Mouse (Mus musculus) embryonic facial prominence, embryonic 14.5 days (tissue): ENCODE data around the gene Ttc28. TPM values are rescaled to one million over a fixed set of nuclear protein-coding genes. Genes with fewer than 3 reads are reported as not detected.

Experiments
- ATAC-seq: fragments of 200-750 bp; cut with Nextera tagmentation; 2 replicates; pipeline ENCODE4 v1.8.0; 2017; ENCODE audit warnings: low read depth, moderate number of reproducible peaks, moderate TSS enrichment
- DNase-seq: peaks from one replicate; pipeline ENCODE4 v3.0.0-alpha.2; 2015; ENCODE audit warnings: low spot score
- H3K27ac ChIP-seq: fragments of 300-500 bp; sonication (generic); replicated peaks from 2 replicates; pipeline ENCODE4 v1.5.1; 2014; ENCODE audit warnings: low read depth, mild to moderate bottlenecking, low read length, moderate library complexity
- H3K27me3 ChIP-seq: fragments of 300-500 bp; sonication (generic); replicated peaks from 2 replicates; pipeline ENCODE4 v1.6.1; 2014; ENCODE audit warnings: low read length; ENCODE audit not compliant: control insufficient read depth, insufficient read depth
- H3K36me3 ChIP-seq: fragments of 300-500 bp; sonication (generic); 2 replicates; pipeline ENCODE4 v1.6.1; 2014; ENCODE audit warnings: low read length, mixed read lengths; ENCODE audit not compliant: control insufficient read depth, insufficient read depth
- H3K4me1 ChIP-seq: fragments of 300-500 bp; sonication (generic); 2 replicates; pipeline ENCODE4 v1.6.1; 2014; ENCODE audit warnings: antibody characterized with exemption, low read length; ENCODE audit not compliant: control insufficient read depth, insufficient read depth
- H3K4me2 ChIP-seq: fragments of 300-500 bp; sonication (generic); 2 replicates; pipeline ENCODE4 v1.6.1; 2014; ENCODE audit warnings: low read depth, mild to moderate bottlenecking, low read length, moderate library complexity, mixed read lengths
- H3K4me3 ChIP-seq: fragments of 300-500 bp; sonication (generic); 2 replicates; pipeline ENCODE4 v1.5.1; 2014; ENCODE audit warnings: low read depth, mild to moderate bottlenecking, low read length
- H3K9ac ChIP-seq: fragments of 300-500 bp; sonication (generic); 2 replicates; pipeline ENCODE4 v1.6.1; 2014; ENCODE audit warnings: low read depth, mild to moderate bottlenecking, low read length, moderate library complexity, mixed read lengths
- H3K9me3 ChIP-seq: fragments of 300-500 bp; sonication (generic); 2 replicates; pipeline ENCODE4 v1.6.1; 2016; ENCODE audit warnings: low read length; ENCODE audit not compliant: control insufficient read depth
- WGBS: fragments of 180-500 bp; shearing (Covaris S2); extraction: QIAGEN DNeasy Blood & Tissue Kit; methylation state at CpG from one replicate; pipeline ENCODE4 v1.1.7; 2014; 5-methylcytosine and 5-hydroxymethylcytosine counted together
- polyA plus RNA-seq: library from polyadenylated mRNA; unstranded; fragments of >200 nt; fragmentation: Nextera tagmentation; extraction: Ambion mirVana; gene quantifications from 2 replicates; pipeline ENCODE4 v1.2.1, GENCODE M21; 2014

The Ttc28 gene
- polyA plus RNA-seq, 1 experiment from 2014 or later = 17.4 TPM

DNA sequence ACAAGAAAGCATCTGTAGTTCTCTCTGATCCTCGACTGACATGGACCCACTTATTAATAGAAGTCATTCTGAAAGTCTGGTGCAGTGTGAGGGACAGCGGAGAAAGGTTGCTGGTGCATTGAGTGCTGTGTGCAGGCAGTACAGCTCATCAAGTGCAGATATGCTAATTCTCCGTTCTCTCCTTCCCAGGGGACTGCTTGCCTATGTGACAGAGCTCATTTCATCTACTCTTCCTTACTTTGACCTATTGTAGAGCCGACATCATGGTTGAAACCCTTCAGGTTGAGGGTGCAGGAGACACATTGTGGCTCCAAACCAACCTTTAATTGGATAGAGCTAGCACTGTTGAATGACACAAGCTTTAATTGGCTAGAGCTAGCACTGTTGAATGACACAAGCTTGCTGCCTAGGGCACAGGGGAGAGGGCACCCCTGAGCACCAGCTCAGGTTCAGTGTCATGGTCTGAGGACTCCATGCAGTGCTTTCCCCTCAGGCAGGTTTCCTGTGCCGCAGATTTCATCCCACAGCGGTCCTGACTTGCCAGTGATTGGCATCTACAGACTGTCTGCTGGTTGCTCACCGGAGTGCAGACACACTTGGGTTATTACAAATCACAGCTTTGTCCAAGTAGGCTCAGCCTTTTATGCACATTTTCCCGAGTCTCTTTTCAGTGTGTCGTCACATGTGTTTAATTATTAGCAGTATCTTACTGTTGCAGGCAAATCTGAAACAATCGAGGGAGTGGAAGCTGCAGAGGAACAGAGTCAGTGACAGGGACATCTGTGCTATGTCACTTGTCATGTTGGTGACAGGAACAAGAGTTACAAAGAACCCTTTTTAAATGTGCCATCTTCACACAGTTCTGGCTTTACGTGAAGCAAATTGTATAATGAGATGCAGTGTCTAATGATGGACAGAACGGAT lies 69.1 kb downstream of the Ttc28 start:
- WGBS = 52% methylated on average over 12 of the region's 12 CpGs
- Histone ChIP-seq H3K4me1 (0 out of 2 replicates have a peak, but pooled peaks cover 4% of the 10 kb centered on the region), H3K27ac (no peak overlapping the region), H3K4me3 (no peak overlapping the region), H3K36me3 (no peaks in the 10 kb centered on the region), H3K9ac (no peak overlapping the region), H3K4me2 (no peak overlapping the region), H3K9me3 (no peaks in the 10 kb centered on the region), H3K27me3 (no peaks in the 10 kb centered on the region)
- DNase-seq = peak; percentile 8
- no peak for ATAC-seq

DNA sequence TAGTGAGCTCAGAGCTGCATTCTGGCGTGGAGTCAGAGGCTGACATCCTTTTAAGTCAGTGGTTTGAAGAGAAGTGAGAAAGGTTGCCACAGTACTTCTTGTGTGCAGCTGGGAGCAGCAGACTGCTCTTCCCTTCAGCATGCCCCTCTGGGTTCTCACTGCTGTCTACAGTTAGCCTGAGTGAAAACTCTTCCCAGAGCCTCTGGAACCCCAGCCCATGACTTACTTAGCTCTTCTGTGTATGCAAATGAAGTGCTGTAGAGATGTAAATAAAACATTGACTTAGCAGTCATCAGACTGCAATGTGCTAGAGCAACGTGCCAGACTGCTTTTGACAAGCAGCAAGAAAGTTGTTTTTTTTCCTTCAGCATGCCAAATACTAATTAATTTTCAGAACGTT lies 70.2 kb downstream of the Ttc28 start:
- Histone ChIP-seq H3K4me1 (0 out of 2 replicates have a peak, but pooled peaks cover 4% of the 10 kb centered on the region), H3K27ac (no peak overlapping the region), H3K4me2 (no peak overlapping the region), H3K36me3 (no peaks in the 10 kb centered on the region), H3K4me3 (no peak overlapping the region), H3K9me3 (no peaks in the 10 kb centered on the region), H3K27me3 (no peaks in the 10 kb centered on the region), H3K9ac (no peak overlapping the region)
- DNase-seq (no peak), ATAC-seq (no peak)
- WGBS = 56% methylated on average over 3 of the region's 3 CpGs

DNA sequence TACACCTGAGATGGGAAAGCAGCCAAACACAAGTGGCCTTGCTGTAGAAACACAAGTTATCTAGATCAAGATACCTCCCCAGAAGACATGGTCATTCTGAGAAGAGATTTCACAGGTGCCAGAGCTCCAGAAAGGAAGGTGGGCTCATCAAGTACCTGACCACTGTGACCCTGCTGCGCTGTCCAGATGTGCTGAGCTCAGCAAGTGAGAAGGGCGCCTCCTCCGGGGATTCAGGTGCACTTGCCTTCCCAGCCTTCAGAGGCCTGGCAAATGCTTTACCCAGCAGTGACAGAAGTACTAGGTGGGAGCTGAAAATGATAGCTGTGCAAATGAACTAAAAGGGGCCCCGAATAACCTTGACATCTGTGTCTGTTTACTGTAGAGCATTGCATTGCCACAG lies 78.6 kb downstream of the Ttc28 start:
- no peaks in the 10 kb centered on the region for H3K27me3 ChIP-seq
- ATAC-seq = no peak
- 85% methylated on average over 4 of the region's 4 CpGs for WGBS

DNA sequence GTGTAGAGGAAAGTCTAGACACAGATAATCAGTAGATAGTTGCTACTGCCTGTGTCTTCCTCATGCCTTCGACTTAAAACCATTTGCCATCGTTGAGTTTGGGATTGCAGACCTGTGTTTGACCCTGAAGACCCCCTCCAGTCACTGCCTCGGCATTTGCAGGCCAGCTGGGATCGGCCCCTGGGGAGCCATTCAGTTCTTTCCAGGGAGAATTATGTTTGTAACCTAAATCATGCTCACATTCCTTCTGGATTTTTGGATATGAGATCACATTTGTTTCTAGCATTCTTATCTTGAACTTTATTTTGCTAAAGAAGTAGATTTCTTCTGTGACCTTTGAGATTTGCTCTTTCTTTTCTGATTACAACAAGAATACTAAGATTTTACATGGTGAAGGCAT lies 80.5 kb downstream of the Ttc28 start:
- WGBS = 33% methylated on average over 4 of the region's 4 CpGs
- Histone ChIP-seq H3K4me2 (no peak overlapping the region), H3K36me3 (no peaks in the 10 kb centered on the region), H3K9ac (no peak overlapping the region), H3K4me1 (no peaks in the 10 kb centered on the region), H3K9me3 (no peaks in the 10 kb centered on the region), H3K4me3 (no peak overlapping the region), H3K27ac (no peak overlapping the region), H3K27me3 (no peaks in the 10 kb centered on the region)
- ATAC-seq = no peak
- DNase-seq = no peak

More for the DNA sequence above, 78.6 kb downstream of the Ttc28 start:
- H3K27ac ChIP-seq = no peak overlapping the region
- DNase-seq = no peak
- no peak overlapping the region for H3K4me2 ChIP-seq
- no peak overlapping the region for H3K4me3 ChIP-seq
- no peak overlapping the region for H3K9ac ChIP-seq
- H3K9me3 ChIP-seq = no peaks in the 10 kb centered on the region
- H3K36me3 ChIP-seq = no peaks in the 10 kb centered on the region
- H3K4me1 ChIP-seq = no peaks in the 10 kb centered on the region

DNA sequence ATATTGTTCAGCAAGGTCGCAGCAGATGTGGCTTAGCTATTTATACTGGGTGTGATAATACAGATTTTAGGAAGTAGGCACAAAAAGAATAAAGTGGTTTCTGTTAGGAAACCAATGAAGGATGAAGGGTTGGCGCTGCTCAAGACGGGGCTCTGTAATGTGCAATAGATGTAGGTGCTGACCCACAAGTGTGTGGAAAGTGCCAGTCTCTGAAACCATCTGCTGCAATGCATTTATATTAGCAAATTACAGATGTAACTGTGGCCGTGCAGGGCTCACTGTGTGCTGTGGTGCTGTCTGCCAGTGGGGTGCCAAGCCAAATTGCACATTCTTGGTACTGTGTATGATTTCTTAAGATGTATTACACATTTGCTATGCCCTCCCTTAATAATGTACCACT lies 81.3 kb downstream of the Ttc28 start:
- DNase-seq = no peak
- Histone ChIP-seq H3K9ac (no peak overlapping the region), H3K4me2 (no peak overlapping the region), H3K4me3 (no peak overlapping the region), H3K36me3 (no peaks in the 10 kb centered on the region), H3K27me3 (no peaks in the 10 kb centered on the region), H3K9me3 (no peaks in the 10 kb centered on the region), H3K27ac (no peak overlapping the region), H3K4me1 (no peaks in the 10 kb centered on the region)
- ATAC-seq = no peak
- 70% methylated on average over 4 of the region's 4 CpGs for whole genome bisulfite sequencing

DNA sequence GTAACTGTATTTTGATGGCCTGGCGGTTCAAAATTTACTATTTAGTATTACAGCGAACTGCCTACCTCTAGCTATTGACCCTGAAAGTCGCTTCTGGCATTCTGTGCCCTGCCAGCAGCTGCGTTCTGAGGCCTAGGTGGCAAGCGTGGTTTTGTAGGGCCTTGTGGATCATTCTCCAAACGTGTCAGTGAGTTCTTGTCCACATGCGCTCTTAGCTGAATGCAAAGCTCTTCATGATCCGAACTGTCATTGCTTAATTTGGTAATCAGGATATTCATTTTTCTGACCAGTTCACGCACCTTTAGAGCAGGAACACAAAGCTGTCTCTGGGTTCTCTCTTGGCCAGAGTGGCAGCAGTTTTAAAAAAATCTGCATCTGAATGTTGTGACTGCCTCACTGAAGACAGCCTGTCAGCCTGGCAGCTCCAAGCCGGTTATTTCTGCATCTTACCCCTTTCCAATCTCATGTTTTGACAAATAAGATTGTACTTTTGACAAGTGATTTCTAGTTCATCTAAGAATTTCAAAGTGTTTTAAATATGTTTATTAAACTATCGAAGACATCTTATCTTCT lies 88.0 kb downstream of the Ttc28 start:
- no peaks in the 10 kb centered on the region for H3K4me1 ChIP-seq
- H3K4me3 ChIP-seq = no peak overlapping the region
- H3K27ac ChIP-seq = no peak overlapping the region
- no peaks in the 10 kb centered on the region for H3K9me3 ChIP-seq
- no peaks in the 10 kb centered on the region for H3K36me3 ChIP-seq
- H3K4me2 ChIP-seq = no peak overlapping the region
- H3K9ac ChIP-seq = no peak overlapping the region
- 76% methylated on average over 11 of the region's 11 CpGs for WGBS
- DNase-seq = no peak
- no peak for ATAC-seq
- H3K27me3 ChIP-seq = no peaks in the 10 kb centered on the region

DNA sequence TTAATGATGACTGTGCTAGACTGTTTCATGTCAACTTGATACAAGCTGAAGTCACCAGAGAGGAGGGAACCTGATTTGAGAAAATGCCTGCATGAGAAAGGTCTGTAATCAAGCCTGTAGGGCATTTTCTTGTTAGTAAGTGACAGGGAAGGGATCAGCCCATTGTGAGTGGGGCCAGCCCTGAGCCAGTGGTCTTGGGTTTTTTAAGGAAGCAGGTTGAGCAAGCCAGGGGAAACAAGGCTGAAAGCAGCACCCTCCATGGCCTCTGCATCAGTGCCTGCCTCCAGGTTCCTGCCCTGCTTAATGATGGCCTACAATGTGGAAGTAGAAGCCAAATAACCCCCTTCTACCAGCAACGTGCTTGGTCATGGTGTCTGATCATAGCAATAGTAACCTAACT lies 89.0 kb downstream of the Ttc28 start:
- H3K36me3 ChIP-seq = no peaks in the 10 kb centered on the region
- H3K4me2 ChIP-seq = no peak overlapping the region
- ATAC-seq (no peak), DNase-seq (no peak)
- no peaks in the 10 kb centered on the region for H3K4me1 ChIP-seq
- no peak overlapping the region for H3K27ac ChIP-seq
- H3K4me3 ChIP-seq = no peak overlapping the region
- H3K27me3 ChIP-seq = no peaks in the 10 kb centered on the region
- WGBS = 79% methylated on average over 1 of the region's 1 CpGs
- H3K9me3 ChIP-seq = no peaks in the 10 kb centered on the region
- H3K9ac ChIP-seq = no peak overlapping the region

DNA sequence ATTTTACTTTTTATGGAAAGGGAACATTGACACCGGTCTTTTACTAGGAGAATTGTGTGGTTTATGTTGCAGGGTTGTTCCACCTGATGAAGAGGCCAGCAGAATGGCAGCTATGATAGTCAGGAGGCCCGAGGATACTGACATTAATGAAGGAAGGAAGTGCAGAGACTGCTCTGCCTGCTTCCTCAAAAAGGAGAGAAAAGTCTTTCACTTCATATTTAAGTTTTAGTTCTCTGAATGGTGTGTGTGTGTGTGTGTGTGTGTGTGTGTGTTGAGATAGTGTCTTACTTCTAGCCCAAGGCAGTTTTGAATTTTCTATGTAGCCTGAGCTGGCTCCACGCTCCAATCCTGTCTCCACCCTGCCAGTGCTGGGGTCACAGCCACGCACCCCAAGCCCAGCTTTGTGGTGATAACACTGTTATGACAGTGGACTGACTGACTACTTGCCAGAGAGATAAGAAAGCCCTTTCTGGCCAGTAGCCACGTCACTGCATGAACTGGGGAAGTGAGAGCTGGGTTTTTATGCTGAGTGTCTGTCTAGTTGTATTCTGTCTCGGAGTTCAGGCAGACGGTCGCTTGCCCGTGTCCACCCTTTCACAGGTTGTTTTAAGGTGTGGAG lies 90.7 kb downstream of the Ttc28 start:
- H3K9me3 ChIP-seq = no peaks in the 10 kb centered on the region
- no peak overlapping the region for H3K9ac ChIP-seq
- no peak overlapping the region for H3K4me3 ChIP-seq
- ATAC-seq = no peak
- no peak for DNase-seq
- H3K4me1 ChIP-seq = no peaks in the 10 kb centered on the region
- WGBS = 75% methylated on average over 9 of the region's 9 CpGs
- no peak overlapping the region for H3K27ac ChIP-seq
- H3K27me3 ChIP-seq = no peaks in the 10 kb centered on the region
- no peak overlapping the region for H3K4me2 ChIP-seq
- H3K36me3 ChIP-seq = peaks cover 10% of the 10 kb centered on the region; the same call in 1 of the 2 replicates
